Mouse (Mus musculus) cerebellum, adult 2 months (tissue): ENCODE measurements around the gene Fkbp5.

Source experiments
- CTCF ChIP-seq: fragments of 200-500 bp; IDR thresholded peaks from 2 replicates; pipeline ENCODE4 v1.5.1; 2011; ENCODE audit warnings: low read depth, mild to moderate bottlenecking, control low read depth, low read length, moderate library complexity, borderline replicate concordance; ENCODE audit not compliant: insufficient read depth
- POLR2A ChIP-seq: fragments of 200-500 bp; IDR thresholded peaks from 2 replicates; pipeline ENCODE4 v1.6.1; 2011; ENCODE audit warnings: low read length, control low read depth, borderline replicate concordance; ENCODE audit not compliant: insufficient read depth

GRCm38 (mm10) chr17:28557772-28558171, 40.4 kb upstream of the Fkbp5 start:
- no peak for TF ChIP-seq CTCF
- no peak for TF ChIP-seq POLR2A
